Mouse (Mus musculus) kidney, embryonic 16.5 days (tissue): Measurements from ENCODE around the gene Dlg1. TPM values are rescaled to one million over a fixed set of nuclear protein-coding genes. Genes with fewer than 3 reads are reported as not detected.
"Not testable (repeated sequence)": the region's sequence is repeated elsewhere in the genome, so short reads cannot be mapped to it uniquely, and the experiment has no call there.

Experiments
- ATAC-seq: fragments of 200-750 bp; cut with Nextera tagmentation; 2 replicates; pipeline ENCODE4 v1.8.0; 2017; ENCODE audit warnings: moderate TSS enrichment; ENCODE audit not compliant: low FRiP score, low TSS enrichment
- H3K27ac ChIP-seq: fragments of 300-500 bp; sonication (generic); 2 replicates; pipeline ENCODE4 v1.5.1; 2014; ENCODE audit warnings: low read length
- H3K27me3 ChIP-seq: fragments of 300-500 bp; sonication (generic); 2 replicates; pipeline ENCODE4 v1.6.1; 2014; ENCODE audit warnings: low read length, control low read depth, mixed read lengths; ENCODE audit not compliant: insufficient read depth
- H3K36me3 ChIP-seq: fragments of 300-500 bp; sonication (generic); 2 replicates; pipeline ENCODE4 v1.6.1; 2014; ENCODE audit warnings: low read length, control low read depth, mixed read lengths; ENCODE audit not compliant: insufficient read depth
- H3K4me1 ChIP-seq: fragments of 300-500 bp; sonication (generic); 2 replicates; pipeline ENCODE4 v1.6.1; 2014; ENCODE audit warnings: low read length, control low read depth, mixed read lengths; ENCODE audit not compliant: insufficient read depth
- H3K4me2 ChIP-seq: fragments of 300-500 bp; sonication (generic); replicated peaks from 2 replicates; pipeline ENCODE4 v1.6.1; 2014; ENCODE audit warnings: low read depth, low read length
- H3K4me3 ChIP-seq: fragments of 300-500 bp; sonication (generic); 2 replicates; pipeline ENCODE4 v1.5.1; 2014; ENCODE audit warnings: mild to moderate bottlenecking, low read length
- H3K9ac ChIP-seq: fragments of 300-500 bp; sonication (generic); replicated peaks from 2 replicates; pipeline ENCODE4 v1.6.1; 2014; ENCODE audit warnings: low read length
- H3K9me3 ChIP-seq: fragments of 300-500 bp; sonication (generic); 2 replicates; pipeline ENCODE4 v1.6.1; 2016; ENCODE audit warnings: low read length, control low read depth
- WGBS: fragments of 180-500 bp; shearing (Covaris S2); extraction: QIAGEN DNeasy Blood & Tissue Kit; methylation state at CpG from one replicate; pipeline ENCODE4 v1.1.7; 2014; 5-methylcytosine and 5-hydroxymethylcytosine counted together
- polyA plus RNA-seq: library from polyadenylated mRNA; unstranded; fragments of >200 nt; fragmentation: Nextera tagmentation; extraction: Ambion mirVana; gene quantifications from 2 replicates; pipeline ENCODE4 v1.2.1, GENCODE M21; 2015

Gene Dlg1
- polyA plus RNA-seq, 1 experiment from 2014 or later, result 25.5 TPM

- no peak overlapping the region for H3K9ac ChIP-seq
- H3K4me1 ChIP-seq, result 0 out of 2 replicates have a peak, but pooled peaks cover 5% of the 10 kb centered on the region
- H3K27ac ChIP-seq, result no peak overlapping the region
- no peaks in the 10 kb centered on the region for H3K36me3 ChIP-seq
- H3K27me3 ChIP-seq, result no peaks in the 10 kb centered on the region
- ATAC-seq, result no peak
- WGBS, result 93% methylated on average over 3 of the region's 3 CpGs
- no peak overlapping the region for H3K4me3 ChIP-seq
- H3K9me3 ChIP-seq, result no peaks in the 10 kb centered on the region
- H3K4me2 ChIP-seq, result no peak overlapping the region
Observed at GRCm38 (mm10) chr16:31705904-31706303, 42.7 kb downstream of the Dlg1 start.

- no peak for ATAC-seq
- 68% methylated on average over 3 of the region's 3 CpGs for WGBS
- 0 out of 2 replicates have a peak, but pooled peaks cover 5% of the 10 kb centered on the region for H3K4me1 ChIP-seq
- no peak overlapping the region for H3K4me3 ChIP-seq
- H3K9me3 ChIP-seq, result no peaks in the 10 kb centered on the region
- H3K9ac ChIP-seq, result no peak overlapping the region
- no peaks in the 10 kb centered on the region for H3K27me3 ChIP-seq
- no peaks in the 10 kb centered on the region for H3K36me3 ChIP-seq
- H3K27ac ChIP-seq, result no peak overlapping the region
- no peak overlapping the region for H3K4me2 ChIP-seq
Observed at GRCm38 (mm10) chr16:31707326-31707725, 44.1 kb downstream of the Dlg1 start.

- no peak overlapping the region for H3K4me3 ChIP-seq
- H3K9ac ChIP-seq, result no peak overlapping the region
- no peak for ATAC-seq
- no peak overlapping the region for H3K4me2 ChIP-seq
- H3K27me3 ChIP-seq, result no peaks in the 10 kb centered on the region
- H3K9me3 ChIP-seq, result no peaks in the 10 kb centered on the region
- 89% methylated on average over 1 of the region's 1 CpGs for WGBS
- H3K36me3 ChIP-seq, result no peaks in the 10 kb centered on the region
- no peak overlapping the region for H3K27ac ChIP-seq
- H3K4me1 ChIP-seq, result no peaks in the 10 kb centered on the region
Observed at GRCm38 (mm10) chr16:31722991-31723390, 59.7 kb downstream of the Dlg1 start.

- ATAC-seq, result peak; percentile 63
- 14% methylated on average over 1 of the region's 1 CpGs for WGBS
- no peak overlapping the region for H3K4me3 ChIP-seq
- H3K4me2 ChIP-seq, result no peak overlapping the region
- no peak overlapping the region for H3K27ac ChIP-seq
- no peaks in the 10 kb centered on the region for H3K4me1 ChIP-seq
- no peak overlapping the region for H3K9ac ChIP-seq
- H3K36me3 ChIP-seq, result no peaks in the 10 kb centered on the region
- no peaks in the 10 kb centered on the region for H3K9me3 ChIP-seq
- H3K27me3 ChIP-seq, result no peaks in the 10 kb centered on the region
Observed at GRCm38 (mm10) chr16:31724121-31724520, 60.9 kb downstream of the Dlg1 start.

GRCm38 (mm10) chr16:31724818-31725217, 61.6 kb downstream of the Dlg1 start:
- Histone ChIP-seq H3K9ac (no peak overlapping the region), H3K27me3 (no peaks in the 10 kb centered on the region), H3K27ac (no peak overlapping the region), H3K36me3 (no peaks in the 10 kb centered on the region), H3K4me1 (no peaks in the 10 kb centered on the region), H3K4me2 (no peak overlapping the region), H3K4me3 (no peak overlapping the region), H3K9me3 (no peaks in the 10 kb centered on the region)
- 75% methylated on average over 4 of the region's 4 CpGs for WGBS
- no peak for ATAC-seq

GRCm38 (mm10) chr16:31730971-31731370, 67.7 kb downstream of the Dlg1 start:
- not testable (repeated sequence) for H3K36me3 ChIP-seq, H3K4me2 ChIP-seq, ATAC-seq, H3K27me3 ChIP-seq, H3K4me3 ChIP-seq, H3K27ac ChIP-seq, H3K4me1 ChIP-seq, H3K9ac ChIP-seq, H3K9me3 ChIP-seq
- WGBS, result 97% methylated on average over 1 of the region's 1 CpGs

GRCm38 (mm10) chr16:31737081-31737480, 73.8 kb downstream of the Dlg1 start:
- Histone ChIP-seq H3K4me1 (no peaks in the 10 kb centered on the region), H3K9me3 (no peaks in the 10 kb centered on the region), H3K4me3 (no peak overlapping the region), H3K9ac (no peak overlapping the region), H3K4me2 (no peak overlapping the region), H3K27ac (no peak overlapping the region), H3K36me3 (no peaks in the 10 kb centered on the region), H3K27me3 (no peaks in the 10 kb centered on the region)
- 67% methylated on average over 4 of the region's 4 CpGs for WGBS
- no peak for ATAC-seq

GRCm38 (mm10) chr16:31737761-31738160, 74.5 kb downstream of the Dlg1 start:
- Histone ChIP-seq H3K36me3 (no peaks in the 10 kb centered on the region), H3K9ac (no peak overlapping the region), H3K4me3 (no peak overlapping the region), H3K4me2 (no peak overlapping the region), H3K9me3 (no peaks in the 10 kb centered on the region), H3K4me1 (no peaks in the 10 kb centered on the region), H3K27me3 (no peaks in the 10 kb centered on the region), H3K27ac (no peak overlapping the region)
- no peak for ATAC-seq
- WGBS, result 40% methylated on average over 3 of the region's 3 CpGs

GRCm38 (mm10) chr16:31740271-31740670, 77.0 kb downstream of the Dlg1 start:
- H3K4me3 ChIP-seq, result no peak overlapping the region
- no peaks in the 10 kb centered on the region for H3K27me3 ChIP-seq
- H3K4me1 ChIP-seq, result no peaks in the 10 kb centered on the region
- ATAC-seq, result no peak
- H3K9ac ChIP-seq, result no peak overlapping the region
- peaks cover 4% of the 10 kb centered on the region for H3K36me3 ChIP-seq
- no peak overlapping the region for H3K4me2 ChIP-seq
- H3K9me3 ChIP-seq, result peaks cover 8% of the 10 kb centered on the region
- WGBS, result 53% methylated on average over 8 of the region's 8 CpGs
- no peak overlapping the region for H3K27ac ChIP-seq

GRCm38 (mm10) chr16:31740704-31741103, 77.5 kb downstream of the Dlg1 start:
- Histone ChIP-seq H3K4me3 (no peak overlapping the region), H3K9me3 (peaks cover 12% of the 10 kb centered on the region), H3K9ac (no peak overlapping the region), H3K4me1 (no peaks in the 10 kb centered on the region), H3K36me3 (peaks cover 6% of the 10 kb centered on the region), H3K4me2 (no peak overlapping the region), H3K27me3 (no peaks in the 10 kb centered on the region), H3K27ac (no peak overlapping the region)
- 69% methylated on average over 5 of the region's 5 CpGs for WGBS
- ATAC-seq, result no peak
